Mouse (Mus musculus) heart, postnatal 4 days (tissue): ENCODE data around the gene Atg4a-ps. TPM values are rescaled to one million over a fixed set of nuclear protein-coding genes. Genes with fewer than 3 reads are reported as not detected.

Experiments
- DNase-seq: peaks from one replicate; pipeline ENCODE4 v3.0.0; 2021
- microRNA-seq, 2 experiments: library from miRNA; unstranded; fragments of <30 nt; microRNA quantifications; one replicate each; pipeline ENCODE4 v1.2.0; 2021 to 2022
- total RNA-seq, 2 experiments: library from RNA; stranded (reverse); gene quantifications; 2 replicates each; pipeline ENCODE4 v1.2.3; 2021

The Atg4a-ps gene
- total RNA-seq, 2 experiments from 2014 or later: 2.1 TPM; not detected in 1

DNA sequence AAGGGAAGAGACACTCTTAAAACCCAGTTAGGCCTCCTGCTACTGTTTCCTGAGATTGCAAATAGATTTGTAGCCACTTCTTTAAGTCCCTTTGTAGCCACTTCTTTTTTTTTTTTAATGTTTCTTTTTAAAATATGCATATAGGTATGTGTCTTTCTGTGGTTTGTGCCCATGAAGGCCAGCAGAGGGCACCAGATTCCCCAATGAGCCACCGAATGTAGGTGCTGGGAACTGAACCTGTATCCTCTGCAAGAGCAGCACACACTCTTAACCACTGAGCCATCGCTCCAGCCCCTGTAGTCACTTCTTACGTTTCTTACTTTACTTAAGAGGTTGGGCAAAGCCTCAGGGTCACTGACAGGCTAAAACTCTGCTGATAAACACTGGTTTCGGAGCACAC lies 19.4 kb downstream of the Atg4a-ps start:
- no peak for DNase-seq

DNA sequence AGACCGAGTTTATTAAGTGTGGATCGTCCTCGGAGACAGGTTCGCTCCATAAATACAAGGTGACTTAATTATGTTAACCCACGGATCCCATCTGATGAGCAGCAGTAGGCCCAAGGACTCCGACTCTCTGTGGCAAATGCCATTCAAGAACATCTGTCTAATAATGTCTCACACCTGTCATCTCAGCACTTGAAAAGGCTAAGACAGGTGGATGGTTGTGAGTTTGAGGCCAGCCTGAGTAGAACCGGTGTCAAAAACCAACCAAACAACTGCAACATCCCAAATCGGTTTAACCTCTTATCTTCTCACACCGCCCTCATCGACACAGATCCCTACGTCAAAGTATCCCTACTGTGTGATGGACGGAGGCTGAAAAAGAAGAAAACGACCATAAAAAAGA lies 20.7 kb downstream of the Atg4a-ps start:
- DNase-seq: no peak

DNA sequence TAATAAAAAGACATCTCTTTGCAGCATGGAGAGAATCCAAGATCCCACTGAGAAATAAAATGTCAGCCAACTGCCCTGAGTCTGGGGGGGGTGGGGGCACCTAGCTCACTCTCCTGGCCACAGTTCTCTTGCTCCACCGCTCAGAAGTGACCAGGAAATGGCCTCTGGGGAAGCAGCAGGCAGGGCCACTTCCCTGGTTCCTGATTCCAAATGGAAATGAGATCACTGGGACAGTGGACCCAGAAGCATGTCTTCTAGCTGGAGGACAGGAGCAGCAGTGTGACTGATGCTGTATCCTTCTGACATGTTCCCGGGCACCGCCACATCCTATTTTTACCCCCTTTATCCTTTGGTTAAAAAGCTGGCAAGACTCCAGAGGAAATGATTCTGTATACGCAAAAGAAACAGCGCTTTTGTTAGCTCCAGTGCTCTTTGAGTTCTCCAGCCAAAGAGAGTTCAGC lies 21.2 kb downstream of the Atg4a-ps start:
- no peak for DNase-seq

- DNase-seq: no peak
These were observed 21.9 kb downstream of the Atg4a-ps start for GRCm38 (mm10) chr3:103623893-103624470.

DNA sequence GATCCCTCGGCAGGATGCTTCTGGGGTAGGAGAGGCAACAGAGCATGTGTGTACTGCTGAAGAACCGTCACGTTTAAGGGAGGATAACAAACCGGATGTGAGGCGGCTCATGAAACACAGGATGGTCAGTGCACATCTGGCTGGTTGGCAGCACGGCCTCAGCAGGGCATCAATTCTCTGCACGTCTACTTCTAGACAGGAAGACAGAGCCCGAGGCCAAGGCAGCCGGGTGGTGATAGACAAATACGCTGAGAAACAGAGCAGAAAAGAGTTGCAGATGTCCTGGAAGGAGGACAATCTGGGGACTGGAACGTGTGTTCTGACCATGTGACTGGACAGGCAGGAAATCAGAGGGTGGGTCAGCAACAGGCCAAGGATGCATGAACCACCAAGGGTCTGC lies 25.8 kb downstream of the Atg4a-ps start:
- DNase-seq: no peak

DNA sequence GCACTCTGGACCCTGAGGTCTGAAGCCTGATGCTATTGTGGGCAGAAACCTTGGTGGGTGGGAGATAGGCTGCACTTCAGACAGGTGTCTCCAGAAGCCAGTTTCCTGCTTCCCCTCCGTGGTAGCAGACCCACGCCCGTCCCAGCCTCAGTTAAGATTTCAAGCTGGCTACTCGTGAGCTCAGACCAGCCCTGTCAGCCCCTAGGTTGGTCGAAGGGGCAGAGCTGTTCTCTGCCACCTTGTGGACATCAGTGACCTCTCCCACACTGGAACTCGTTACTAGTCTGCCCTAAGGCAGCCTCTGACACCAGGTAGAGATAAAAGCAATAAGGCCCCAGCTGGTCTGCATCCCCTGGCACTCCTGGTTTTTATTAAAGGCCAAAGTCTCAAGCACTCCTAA lies 28.9 kb downstream of the Atg4a-ps start:
- no peak for DNase-seq

GRCm38 (mm10) chr3:103615621-103616020 lies 30.2 kb downstream of the Atg4a-ps start:
- no peak for DNase-seq

DNA sequence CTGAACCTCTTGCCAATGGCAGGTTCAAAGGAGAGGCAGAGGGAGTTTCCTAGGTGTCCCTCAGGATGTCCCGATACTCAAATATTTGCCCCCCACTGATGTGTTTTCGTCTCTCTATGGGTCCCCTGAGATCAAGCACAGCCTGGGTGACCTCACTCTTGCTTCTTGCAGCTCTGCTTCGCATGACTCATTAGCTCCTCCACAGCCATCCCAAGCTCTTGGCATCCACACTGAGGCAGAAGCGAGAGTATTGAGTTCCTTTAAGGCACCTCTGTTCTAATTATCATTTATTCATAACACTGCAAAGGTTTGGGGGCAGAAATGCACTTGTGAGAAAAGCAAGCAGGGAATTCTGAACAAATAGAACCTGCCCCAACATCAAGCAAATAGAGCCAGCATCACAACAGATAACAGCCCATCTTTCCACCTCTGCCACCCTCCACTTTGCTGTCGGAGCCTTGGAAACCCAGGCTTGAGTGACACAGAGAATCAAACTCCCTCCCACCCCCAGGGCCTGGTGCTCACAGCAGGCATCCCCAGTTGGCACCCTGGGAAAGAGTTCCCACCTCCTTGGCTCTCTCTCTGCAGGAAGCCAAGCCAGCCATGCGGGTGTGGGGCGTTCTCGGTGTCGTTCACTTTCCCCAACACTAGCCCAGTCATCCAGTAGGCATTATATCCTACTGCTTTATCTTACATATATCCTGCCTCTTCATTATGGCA lies 33.1 kb downstream of the Atg4a-ps start:
- DNase-seq: peak; percentile 10

GRCm38 (mm10) chr3:103610231-103610630 lies 35.6 kb downstream of the Atg4a-ps start:
- DNase-seq: no peak

- DNase-seq: no peak
These were observed 38.9 kb downstream of the Atg4a-ps start for GRCm38 (mm10) chr3:103606660-103607595.

GRCm38 (mm10) chr3:103606045-103606597 lies 39.7 kb downstream of the Atg4a-ps start:
- DNase-seq: no peak

DNA sequence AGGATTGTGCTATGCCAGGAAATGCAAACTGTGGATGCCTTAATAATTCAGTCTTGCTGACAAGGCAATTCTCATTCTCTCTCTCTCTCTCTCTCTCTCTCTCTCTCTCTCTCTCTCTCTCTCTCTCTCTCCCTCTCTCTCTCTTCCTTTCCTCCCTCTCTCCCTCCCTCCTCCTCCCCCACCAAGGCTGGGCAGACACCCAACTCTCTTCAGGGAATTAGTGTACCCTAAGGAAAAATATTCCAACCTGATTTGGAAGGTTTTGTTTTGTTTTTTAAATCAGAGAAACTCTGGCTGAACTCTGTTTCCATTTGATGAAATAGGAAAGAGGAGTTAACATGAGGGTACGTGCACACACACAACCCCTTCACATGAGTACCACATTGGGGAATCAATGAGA lies 44.3 kb downstream of the Atg4a-ps start:
- peak; percentile 22 for DNase-seq

GRCm38 (mm10) chr3:103601011-103601410 lies 44.9 kb downstream of the Atg4a-ps start:
- peak; percentile 29 for DNase-seq

DNA sequence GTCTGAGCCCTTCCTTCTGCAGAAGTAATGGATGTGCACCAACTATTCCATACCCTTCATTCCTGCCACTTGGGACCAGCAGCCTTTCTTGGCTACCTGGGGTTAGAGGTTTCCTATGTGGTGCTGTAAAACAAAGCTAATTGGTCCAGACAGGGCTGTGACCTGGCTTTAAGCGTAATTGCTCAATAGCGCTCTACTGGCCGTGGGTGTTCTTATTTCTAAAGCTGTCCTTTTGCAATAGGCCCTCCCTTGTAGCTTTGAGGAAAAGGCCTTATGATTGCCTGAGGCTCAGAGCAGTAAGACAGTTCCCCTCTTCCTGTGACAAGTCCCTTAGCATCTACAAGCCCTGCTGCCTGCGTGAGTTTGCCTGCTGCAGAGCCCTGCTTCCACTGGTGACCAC lies 48.3 kb downstream of the Atg4a-ps start:
- no peak for DNase-seq

DNA sequence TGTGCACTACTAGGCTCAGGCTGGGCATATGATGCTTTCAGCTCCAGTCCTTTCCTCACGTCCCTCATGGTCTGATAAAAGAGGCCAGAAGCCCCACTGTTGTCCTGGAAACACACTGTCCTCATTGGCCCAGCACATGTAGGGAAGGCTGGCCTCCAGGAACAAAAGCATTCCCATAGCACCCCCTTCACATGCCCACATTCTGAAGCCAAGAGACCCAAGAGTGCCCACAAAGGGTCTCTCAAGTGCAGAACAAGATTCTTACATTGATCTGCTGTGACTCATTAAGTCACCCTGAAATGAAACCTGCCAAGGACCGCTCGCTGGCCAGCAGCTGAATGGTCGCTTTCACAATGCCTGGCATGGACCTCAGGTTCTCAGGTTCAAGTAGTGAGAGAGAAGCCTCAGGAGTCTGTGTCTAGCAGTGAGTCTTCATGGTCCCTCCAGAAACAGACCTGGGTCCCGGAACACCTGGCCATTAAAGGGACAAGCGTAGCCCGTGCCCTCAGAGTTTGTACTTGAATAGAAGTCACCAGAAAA lies 50.5 kb downstream of the Atg4a-ps start:
- no peak for DNase-seq

Small RNA genes within 50 kb of the gene (microRNA-seq; reads per million reads assigned to microRNA genes)
- 0 reads per million in 2 experiments for gene Gm25325

Other genes with a start within 250 kb of the Atg4a-ps start
- gene Syt6, start 70.8 kb downstream of the Atg4a-ps start, total RNA-seq: not detected
- 10 to 100 TPM; 11.8 to 13.0 TPM for gene Olfml3, start 91.9 kb upstream of the Atg4a-ps start, total RNA-seq
- not detected for gene Gm10964, start 93.3 kb upstream of the Atg4a-ps start, total RNA-seq
- 10 to 100 TPM; 96.7 to 98.2 TPM for gene Hipk1, start 145.5 kb upstream of the Atg4a-ps start, total RNA-seq
- 10 to 100 TPM; 13.6 to 14.2 TPM for gene Dclre1b, start 163.4 kb upstream of the Atg4a-ps start, total RNA-seq
- 1 to 10 TPM; 8.6 to 9.1 TPM for gene Ap4b1, start 163.5 kb upstream of the Atg4a-ps start, total RNA-seq
- under 1 TPM in 1 of 2 experiments, not detected in 1; 0.27 TPM for gene Gm43064, start 163.5 kb upstream of the Atg4a-ps start, total RNA-seq
- gene Bcl2l15, start 186.5 kb upstream of the Atg4a-ps start, total RNA-seq: not detected
- under 1 TPM; 0.57 to 0.72 TPM for gene Ptpn22, start 213.7 kb upstream of the Atg4a-ps start, total RNA-seq